Mouse (Mus musculus) lung, embryonic 14.5 days (tissue): Measurements from ENCODE around the gene Etfa. TPM values are rescaled to one million over a fixed set of nuclear protein-coding genes. Genes with fewer than 3 reads are reported as not detected.

ENCODE experiments used
- ATAC-seq: fragments of 200-750 bp; cut with Nextera tagmentation; 2 replicates; pipeline ENCODE4 v1.8.0; 2017; ENCODE audit warnings: mild to moderate bottlenecking, moderate TSS enrichment, moderate library complexity; ENCODE audit not compliant: insufficient read depth
- DNase-seq: peaks from one replicate; pipeline ENCODE4 v3.0.0-alpha.2; 2015
- H3K27ac ChIP-seq: fragments of 300-500 bp; sonication (generic); 2 replicates; pipeline ENCODE4 v1.5.1; 2014; ENCODE audit warnings: low read depth, mild to moderate bottlenecking, moderate library complexity
- H3K27me3 ChIP-seq: fragments of 300-500 bp; sonication (generic); 2 replicates; pipeline ENCODE4 v1.6.1; 2014; ENCODE audit warnings: low read length, control low read depth; ENCODE audit not compliant: insufficient read depth
- H3K36me3 ChIP-seq: fragments of 300-500 bp; sonication (generic); 2 replicates; pipeline ENCODE4 v1.6.1; 2014; ENCODE audit warnings: control low read depth; ENCODE audit not compliant: insufficient read depth
- H3K4me1 ChIP-seq: fragments of 300-500 bp; sonication (generic); 2 replicates; pipeline ENCODE4 v1.6.1; 2014; ENCODE audit warnings: antibody characterized with exemption, control low read depth; ENCODE audit not compliant: insufficient read depth
- H3K4me2 ChIP-seq: fragments of 300-500 bp; sonication (generic); 2 replicates; pipeline ENCODE4 v1.6.1; 2014; ENCODE audit warnings: mild to moderate bottlenecking
- H3K4me3 ChIP-seq: fragments of 300-500 bp; sonication (generic); 2 replicates; pipeline ENCODE4 v1.5.1; 2014; ENCODE audit warnings: low read depth, low read length
- H3K9ac ChIP-seq: fragments of 300-500 bp; sonication (generic); 2 replicates; pipeline ENCODE4 v1.6.1; 2014
- H3K9me3 ChIP-seq: fragments of 300-500 bp; sonication (generic); 2 replicates; pipeline ENCODE4 v1.6.1; 2016; ENCODE audit warnings: low read depth, low read length, control low read depth
- CTCF ChIP-seq: IDR thresholded peaks from 2 replicates; pipeline ENCODE4 v1.5.1; 2016; ENCODE audit warnings: antibody characterized with exemption, low read depth
- WGBS: fragments of 180-500 bp; shearing (Covaris S2); extraction: QIAGEN DNeasy Blood & Tissue Kit; methylation state at CpG from one replicate; pipeline ENCODE4 v1.1.7; 2014; 5-methylcytosine and 5-hydroxymethylcytosine counted together
- polyA plus RNA-seq: library from polyadenylated mRNA; unstranded; fragments of >200 nt; fragmentation: Nextera tagmentation; extraction: Ambion mirVana; gene quantifications from 2 replicates; pipeline ENCODE4 v1.2.1, GENCODE M21; 2014

Etfa gene
- polyA plus RNA-seq, 1 experiment from 2014 or later, result 194 TPM

DNA sequence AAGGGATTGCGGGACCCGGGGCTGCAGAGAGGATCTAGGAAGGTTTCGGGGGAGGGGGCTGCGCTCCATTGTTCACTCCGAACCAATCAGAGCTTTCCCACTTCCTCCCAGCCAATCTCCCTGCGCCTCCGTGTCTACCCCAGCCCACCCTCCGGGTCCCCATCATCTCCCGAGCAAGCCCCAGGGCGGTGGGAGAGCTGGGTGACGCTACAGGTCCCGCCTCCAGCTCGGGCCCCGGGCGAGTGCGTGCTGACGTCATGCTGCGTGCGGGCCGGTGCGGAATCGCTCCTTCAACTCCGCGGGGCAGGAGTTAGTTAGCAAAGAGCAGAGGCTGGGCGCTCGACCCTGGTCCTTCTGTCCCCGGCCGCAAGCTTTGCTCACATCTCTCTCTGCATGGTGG, 28.8 kb upstream of the Etfa start:
- Histone ChIP-seq H3K36me3 (no peaks in the 10 kb centered on the region), H3K4me1 (peaks cover 8% of the 10 kb centered on the region; the same call in 1 of the 2 replicates), H3K9me3 (no peaks in the 10 kb centered on the region), H3K27me3 (peaks cover 78% of the 10 kb centered on the region), H3K9ac (0 out of 2 replicates have a peak overlapping the region, but pooled peaks have one; percentile 1), H3K4me3 (peak overlapping the region; percentile 40), H3K4me2 (peak overlapping the region; percentile 79), H3K27ac (no peak overlapping the region)
- WGBS, result under 1% methylated on average over 28 of the region's 28 CpGs
- ATAC-seq (peak; percentile 92), DNase-seq (peak; percentile 86)
- no peak for TF ChIP-seq CTCF

- H3K4me2 ChIP-seq, result peak overlapping the region; percentile 79
- H3K4me1 ChIP-seq, result peaks cover 8% of the 10 kb centered on the region; the same call in 1 of the 2 replicates
- ATAC-seq, result no peak
- no peaks in the 10 kb centered on the region for H3K36me3 ChIP-seq
- no peak for TF ChIP-seq CTCF
- no peak overlapping the region for H3K27ac ChIP-seq
- H3K4me3 ChIP-seq, result peak overlapping the region; percentile 40
- 1% methylated on average over 12 of the region's 12 CpGs for WGBS
- DNase-seq, result peak; percentile 15
- 0 out of 2 replicates have a peak overlapping the region, but pooled peaks have one; percentile 1 for H3K9ac ChIP-seq
- peaks cover 73% of the 10 kb centered on the region for H3K27me3 ChIP-seq
- no peaks in the 10 kb centered on the region for H3K9me3 ChIP-seq
Measured at GRCm38 (mm10) chr9:55540391-55540770, 28.3 kb upstream of the Etfa start.

DNA sequence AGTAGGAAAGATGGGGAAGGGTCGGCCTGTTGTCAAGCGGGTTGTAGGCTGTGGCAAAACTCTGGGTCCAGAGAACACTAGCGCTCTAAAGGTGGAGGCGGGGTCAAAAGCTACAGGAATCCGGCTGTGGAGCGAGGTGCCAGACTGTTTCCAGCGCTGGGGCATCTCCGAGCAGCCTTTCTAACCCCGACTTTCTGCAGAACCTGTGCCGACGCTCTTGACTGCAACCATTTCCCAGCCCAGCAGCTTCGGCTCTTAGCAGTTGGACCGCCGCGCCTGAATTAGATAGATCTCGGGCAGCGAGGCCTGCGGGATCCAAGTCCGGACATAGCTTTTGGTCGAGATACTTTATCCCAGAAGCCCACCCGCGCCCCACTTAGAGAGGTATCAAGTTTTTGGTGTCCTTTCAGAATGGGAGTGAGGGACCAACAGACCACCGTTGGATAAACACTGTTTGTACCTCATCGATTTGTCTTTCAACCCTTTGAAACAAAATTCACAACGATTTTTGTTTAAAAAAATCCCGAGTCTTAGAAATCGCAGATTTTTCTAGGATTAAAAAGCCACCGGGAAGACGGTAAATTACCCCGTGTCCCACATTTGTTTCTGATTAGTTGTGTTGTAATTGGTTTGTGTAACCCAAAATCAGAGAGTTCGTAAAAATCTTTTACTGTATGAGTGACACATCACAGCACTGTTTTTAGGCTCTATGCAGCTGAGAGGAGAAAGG, 27.8 kb upstream of the Etfa start:
- TF ChIP-seq CTCF, result no peak
- WGBS, result 2% methylated on average over 31 of the region's 31 CpGs
- H3K4me3 ChIP-seq, result peak overlapping the region; percentile 40
- H3K36me3 ChIP-seq, result no peaks in the 10 kb centered on the region
- peak overlapping the region; percentile 79 for H3K4me2 ChIP-seq
- H3K27me3 ChIP-seq, result peaks cover 68% of the 10 kb centered on the region
- no peak overlapping the region for H3K9ac ChIP-seq
- ATAC-seq (no peak), DNase-seq (peak; percentile 47)
- H3K4me1 ChIP-seq, result peaks cover 8% of the 10 kb centered on the region; the same call in 1 of the 2 replicates
- H3K9me3 ChIP-seq, result no peaks in the 10 kb centered on the region
- no peak overlapping the region for H3K27ac ChIP-seq

- ATAC-seq, result no peak
- H3K4me2 ChIP-seq, result no peak overlapping the region
- no peak for TF ChIP-seq CTCF
Measured at GRCm38 (mm10) chr9:55539006-55539405, 27.0 kb upstream of the Etfa start.

GRCm38 (mm10) chr9:55538377-55538776, 26.3 kb upstream of the Etfa start, which contains the start of gene Isl2:
Isl2 (plus strand) TSS chr9:55538672.
- no peaks in the 10 kb centered on the region for H3K9me3 ChIP-seq
- no peak within 1 kb of the TSS for H3K4me3 ChIP-seq
- ATAC-seq, result no peak
- no peak within 1 kb of the TSS for H3K9ac ChIP-seq
- H3K4me1 ChIP-seq, result peaks cover 8% of the 10 kb centered on the region; the same call in 1 of the 2 replicates
- H3K27me3 ChIP-seq, result peaks cover 53% of the 10 kb centered on the region
- no peak for TF ChIP-seq CTCF
- WGBS, result 10% methylated on average over 4 of the region's 4 CpGs
- H3K36me3 ChIP-seq, result no peaks in the 10 kb centered on the region
- peak within 1 kb of the TSS; percentile 79; the same call in 1 of the 2 replicates for H3K4me2 ChIP-seq
- peak; percentile 66 for DNase-seq
- no peak within 1 kb of the TSS for H3K27ac ChIP-seq

More at GRCm38 (mm10) chr9:55539006-55539405, 27.0 kb upstream of the Etfa start:
- H3K4me1 ChIP-seq, result peaks cover 8% of the 10 kb centered on the region; the same call in 1 of the 2 replicates
- H3K27ac ChIP-seq, result no peak overlapping the region
- H3K9ac ChIP-seq, result no peak overlapping the region
- no peak for DNase-seq
- peaks cover 60% of the 10 kb centered on the region for H3K27me3 ChIP-seq
- H3K9me3 ChIP-seq, result no peaks in the 10 kb centered on the region
- WGBS, result 9% methylated on average over 1 of the region's 1 CpGs
- H3K36me3 ChIP-seq, result no peaks in the 10 kb centered on the region
- H3K4me3 ChIP-seq, result no peak overlapping the region

GRCm38 (mm10) chr9:55535907-55536306, 23.9 kb upstream of the Etfa start:
- H3K4me2 ChIP-seq, result no peak overlapping the region
- no peak overlapping the region for H3K9ac ChIP-seq
- ATAC-seq, result no peak
- 28% methylated on average over 3 of the region's 3 CpGs for WGBS
- no peak overlapping the region for H3K4me3 ChIP-seq
- H3K9me3 ChIP-seq, result no peaks in the 10 kb centered on the region
- peak; percentile 82 for DNase-seq
- H3K4me1 ChIP-seq, result no peaks in the 10 kb centered on the region
- H3K27me3 ChIP-seq, result peaks cover 29% of the 10 kb centered on the region
- no peaks in the 10 kb centered on the region for H3K36me3 ChIP-seq
- peak; percentile 81 for TF ChIP-seq CTCF
- H3K27ac ChIP-seq, result no peak overlapping the region

DNA sequence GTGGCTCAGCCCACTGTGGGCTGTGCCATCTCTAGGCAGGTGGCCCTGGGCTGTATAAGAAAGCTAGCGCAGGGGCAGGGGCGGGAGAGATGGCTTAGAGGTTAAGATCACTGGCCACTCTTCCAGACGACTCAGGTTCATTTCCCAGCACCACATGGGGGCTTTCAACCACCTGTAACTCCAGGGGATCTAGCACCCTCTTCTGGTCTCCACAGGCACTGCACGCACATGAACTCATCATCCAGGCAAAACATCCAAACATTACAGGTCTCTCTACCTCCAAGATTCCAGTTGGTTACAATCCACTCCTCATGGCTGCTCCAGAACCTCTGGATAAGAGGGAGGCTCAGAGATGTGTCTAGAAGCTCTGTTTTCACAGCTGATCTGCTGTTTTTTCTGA, 13.7 kb upstream of the Etfa start:
- Histone ChIP-seq H3K27me3 (no peaks in the 10 kb centered on the region), H3K36me3 (no peaks in the 10 kb centered on the region), H3K4me2 (no peak overlapping the region), H3K27ac (no peak overlapping the region), H3K4me3 (no peak overlapping the region), H3K9ac (no peak overlapping the region), H3K9me3 (no peaks in the 10 kb centered on the region), H3K4me1 (no peaks in the 10 kb centered on the region)
- WGBS, result 40% methylated on average over 4 of the region's 4 CpGs
- no peak for ATAC-seq
- TF ChIP-seq CTCF, result peak; percentile 45
- DNase-seq, result no peak
